Mouse (Mus musculus) lung, embryonic 14.5 days (tissue): ENCODE measurements at regions not wholly inside any gene's neighbourhood (a gene's known extent, or its start where the extent isn't known, plus 50 kb on each side); places are given as distances from the start of the nearest gene placed in this dataset.
A peak's percentile ranks its signal among the peaks of the same experiment; 100 is the strongest.

Source experiments
- ATAC-seq: fragments of 200-750 bp; cut with Nextera tagmentation; 2 replicates; pipeline ENCODE4 v1.8.0; 2017; ENCODE audit warnings: mild to moderate bottlenecking, moderate TSS enrichment, moderate library complexity; ENCODE audit not compliant: insufficient read depth
- DNase-seq: peaks from one replicate; pipeline ENCODE4 v3.0.0-alpha.2; 2015
- H3K27ac ChIP-seq: fragments of 300-500 bp; sonication (generic); 2 replicates; pipeline ENCODE4 v1.5.1; 2014; ENCODE audit warnings: low read depth, mild to moderate bottlenecking, moderate library complexity
- H3K27me3 ChIP-seq: fragments of 300-500 bp; sonication (generic); 2 replicates; pipeline ENCODE4 v1.6.1; 2014; ENCODE audit warnings: low read length, control low read depth; ENCODE audit not compliant: insufficient read depth
- H3K36me3 ChIP-seq: fragments of 300-500 bp; sonication (generic); 2 replicates; pipeline ENCODE4 v1.6.1; 2014; ENCODE audit warnings: control low read depth; ENCODE audit not compliant: insufficient read depth
- H3K4me1 ChIP-seq: fragments of 300-500 bp; sonication (generic); 2 replicates; pipeline ENCODE4 v1.6.1; 2014; ENCODE audit warnings: antibody characterized with exemption, control low read depth; ENCODE audit not compliant: insufficient read depth
- H3K4me2 ChIP-seq: fragments of 300-500 bp; sonication (generic); 2 replicates; pipeline ENCODE4 v1.6.1; 2014; ENCODE audit warnings: mild to moderate bottlenecking
- H3K4me3 ChIP-seq: fragments of 300-500 bp; sonication (generic); 2 replicates; pipeline ENCODE4 v1.5.1; 2014; ENCODE audit warnings: low read depth, low read length
- H3K9ac ChIP-seq: fragments of 300-500 bp; sonication (generic); 2 replicates; pipeline ENCODE4 v1.6.1; 2014
- H3K9me3 ChIP-seq: fragments of 300-500 bp; sonication (generic); 2 replicates; pipeline ENCODE4 v1.6.1; 2016; ENCODE audit warnings: low read depth, low read length, control low read depth
- CTCF ChIP-seq: IDR thresholded peaks from 2 replicates; pipeline ENCODE4 v1.5.1; 2016; ENCODE audit warnings: antibody characterized with exemption, low read depth
- WGBS: fragments of 180-500 bp; shearing (Covaris S2); extraction: QIAGEN DNeasy Blood & Tissue Kit; methylation state at CpG from one replicate; pipeline ENCODE4 v1.1.7; 2014; 5-methylcytosine and 5-hydroxymethylcytosine counted together

GRCm38 (mm10) chr13:71074012-71074411 is 232.4 kb upstream of the Adamts16 start:
- 64% methylated on average over 10 of the region's 10 CpGs for WGBS
- no peaks in the 10 kb centered on the region for H3K9me3 ChIP-seq
- no peaks in the 10 kb centered on the region for H3K27me3 ChIP-seq
- H3K36me3 ChIP-seq: no peaks in the 10 kb centered on the region
- H3K27ac ChIP-seq: no peak overlapping the region
- no peak for ATAC-seq
- DNase-seq: no peak
- no peaks in the 10 kb centered on the region for H3K4me1 ChIP-seq
- no peak for TF ChIP-seq CTCF
- no peak overlapping the region for H3K4me3 ChIP-seq
- no peak overlapping the region for H3K9ac ChIP-seq
- H3K4me2 ChIP-seq: no peak overlapping the region

- ATAC-seq (no peak), DNase-seq (no peak)
- no peak overlapping the region for H3K4me2 ChIP-seq
- no peaks in the 10 kb centered on the region for H3K36me3 ChIP-seq
- WGBS: 55% methylated on average over 11 of the region's 11 CpGs
- no peaks in the 10 kb centered on the region for H3K9me3 ChIP-seq
- H3K4me3 ChIP-seq: no peak overlapping the region
- no peak overlapping the region for H3K9ac ChIP-seq
- no peaks in the 10 kb centered on the region for H3K4me1 ChIP-seq
- TF ChIP-seq CTCF: no peak
- H3K27me3 ChIP-seq: no peaks in the 10 kb centered on the region
- no peak overlapping the region for H3K27ac ChIP-seq
Observed at GRCm38 (mm10) chr13:71068757-71069201, 227.2 kb upstream of the Adamts16 start.

- Histone ChIP-seq H3K27me3 (no peaks in the 10 kb centered on the region), H3K4me1 (no peaks in the 10 kb centered on the region), H3K9ac (no peak overlapping the region), H3K36me3 (no peaks in the 10 kb centered on the region), H3K4me3 (no peak overlapping the region), H3K4me2 (no peak overlapping the region), H3K27ac (no peak overlapping the region), H3K9me3 (no peaks in the 10 kb centered on the region)
- ATAC-seq (no peak), DNase-seq (no peak)
- TF ChIP-seq CTCF: no peak
- 17% methylated on average over 4 of the region's 4 CpGs for WGBS
Observed at GRCm38 (mm10) chr13:71068011-71068410, 226.4 kb upstream of the Adamts16 start.

GRCm38 (mm10) chr13:71065568-71065967 is 224.0 kb upstream of the Adamts16 start:
- Histone ChIP-seq H3K4me1 (no peaks in the 10 kb centered on the region), H3K27me3 (no peaks in the 10 kb centered on the region), H3K36me3 (no peaks in the 10 kb centered on the region), H3K4me2 (no peak overlapping the region), H3K9ac (no peak overlapping the region), H3K4me3 (no peak overlapping the region), H3K27ac (no peak overlapping the region), H3K9me3 (no peaks in the 10 kb centered on the region)
- WGBS: 61% methylated on average over 1 of the region's 1 CpGs
- no peak for DNase-seq
- TF ChIP-seq CTCF: no peak
- no peak for ATAC-seq

GRCm38 (mm10) chr13:71064590-71065307 is 223.1 kb upstream of the Adamts16 start:
- Histone ChIP-seq H3K9me3 (no peaks in the 10 kb centered on the region), H3K36me3 (no peaks in the 10 kb centered on the region), H3K4me1 (no peaks in the 10 kb centered on the region), H3K27me3 (no peaks in the 10 kb centered on the region), H3K27ac (no peak overlapping the region), H3K9ac (no peak overlapping the region), H3K4me3 (no peak overlapping the region), H3K4me2 (no peak overlapping the region)
- no peak for TF ChIP-seq CTCF
- 56% methylated on average over 8 of the region's 8 CpGs for WGBS
- no peak for DNase-seq
- ATAC-seq: no peak

GRCm38 (mm10) chr13:71053361-71054264 is 212.0 kb upstream of the Adamts16 start:
- Histone ChIP-seq H3K4me3 (no peak overlapping the region), H3K9ac (no peak overlapping the region), H3K36me3 (no peaks in the 10 kb centered on the region), H3K4me1 (no peaks in the 10 kb centered on the region), H3K4me2 (no peak overlapping the region), H3K9me3 (no peaks in the 10 kb centered on the region), H3K27me3 (no peaks in the 10 kb centered on the region), H3K27ac (no peak overlapping the region)
- ATAC-seq: no peak
- WGBS: 81% methylated on average over 21 of the region's 21 CpGs
- TF ChIP-seq CTCF: no peak
- no peak for DNase-seq

GRCm38 (mm10) chr13:71050646-71051045 is 209.0 kb upstream of the Adamts16 start:
- Histone ChIP-seq H3K4me2 (peak overlapping the region; percentile 44), H3K27ac (no peak overlapping the region), H3K4me3 (no peak overlapping the region), H3K9me3 (no peaks in the 10 kb centered on the region), H3K27me3 (no peaks in the 10 kb centered on the region), H3K4me1 (no peaks in the 10 kb centered on the region), H3K36me3 (no peaks in the 10 kb centered on the region), H3K9ac (no peak overlapping the region)
- WGBS: 28% methylated on average over 13 of the region's 13 CpGs
- TF ChIP-seq CTCF: no peak
- DNase-seq (peak; percentile 34), ATAC-seq (no peak)
